Mouse (Mus musculus) liver, embryonic 16.5 days (tissue): ENCODE measurements around the gene Ip6k2. TPM values are rescaled to one million over a fixed set of nuclear protein-coding genes. Genes with fewer than 3 reads are reported as not detected.

Source experiments
- ATAC-seq: fragments of 200-750 bp; cut with Nextera tagmentation; 2 replicates; pipeline ENCODE4 v1.8.0; 2017; ENCODE audit warnings: low read depth, mild to moderate bottlenecking, moderate number of reproducible peaks, moderate library complexity
- H3K27ac ChIP-seq: fragments of 300-500 bp; sonication (generic); 2 replicates; pipeline ENCODE4 v1.5.1; 2014; ENCODE audit warnings: mild to moderate bottlenecking, low read length
- H3K27me3 ChIP-seq: fragments of 300-500 bp; sonication (generic); 2 replicates; pipeline ENCODE4 v1.6.1; 2014; ENCODE audit warnings: low read depth, low read length, mixed read lengths; ENCODE audit not compliant: control insufficient read depth, insufficient read depth
- H3K36me3 ChIP-seq: fragments of 300-500 bp; sonication (generic); 2 replicates; pipeline ENCODE4 v1.6.1; 2014; ENCODE audit warnings: mild to moderate bottlenecking; ENCODE audit not compliant: control insufficient read depth, insufficient read depth
- H3K4me1 ChIP-seq: fragments of 300-500 bp; sonication (generic); 2 replicates; pipeline ENCODE4 v1.6.1; 2014; ENCODE audit warnings: low read depth, low read length, mixed read lengths; ENCODE audit not compliant: control insufficient read depth
- H3K4me2 ChIP-seq: fragments of 300-500 bp; sonication (generic); 2 replicates; pipeline ENCODE4 v1.6.1; 2014; ENCODE audit warnings: low read depth, low read length, mixed read lengths
- H3K4me3 ChIP-seq: fragments of 300-500 bp; sonication (generic); 2 replicates; pipeline ENCODE4 v1.5.1; 2014; ENCODE audit warnings: low read depth, mild to moderate bottlenecking, low read length
- H3K9ac ChIP-seq: fragments of 300-500 bp; sonication (generic); 2 replicates; pipeline ENCODE4 v1.6.1; 2014; ENCODE audit warnings: low read depth, low read length
- H3K9me3 ChIP-seq: fragments of 300-500 bp; sonication (generic); replicated peaks from 2 replicates; pipeline ENCODE4 v1.6.1; 2016; ENCODE audit warnings: low read length; ENCODE audit not compliant: control insufficient read depth
- WGBS: fragments of 180-500 bp; shearing (Covaris S2); extraction: QIAGEN DNeasy Blood & Tissue Kit; methylation state at CpG from one replicate; pipeline ENCODE4 v1.1.7; 2014; ENCODE audit not compliant: insufficient replicate concordance; 5-methylcytosine and 5-hydroxymethylcytosine counted together
- polyA plus RNA-seq: library from polyadenylated mRNA; unstranded; fragments of >200 nt; fragmentation: Nextera tagmentation; extraction: Ambion mirVana; gene quantifications from 2 replicates; pipeline ENCODE4 v1.2.1, GENCODE M21; 2015

Gene Ip6k2
- polyA plus RNA-seq, 1 experiment from 2014 or later: 13.6 TPM

DNA sequence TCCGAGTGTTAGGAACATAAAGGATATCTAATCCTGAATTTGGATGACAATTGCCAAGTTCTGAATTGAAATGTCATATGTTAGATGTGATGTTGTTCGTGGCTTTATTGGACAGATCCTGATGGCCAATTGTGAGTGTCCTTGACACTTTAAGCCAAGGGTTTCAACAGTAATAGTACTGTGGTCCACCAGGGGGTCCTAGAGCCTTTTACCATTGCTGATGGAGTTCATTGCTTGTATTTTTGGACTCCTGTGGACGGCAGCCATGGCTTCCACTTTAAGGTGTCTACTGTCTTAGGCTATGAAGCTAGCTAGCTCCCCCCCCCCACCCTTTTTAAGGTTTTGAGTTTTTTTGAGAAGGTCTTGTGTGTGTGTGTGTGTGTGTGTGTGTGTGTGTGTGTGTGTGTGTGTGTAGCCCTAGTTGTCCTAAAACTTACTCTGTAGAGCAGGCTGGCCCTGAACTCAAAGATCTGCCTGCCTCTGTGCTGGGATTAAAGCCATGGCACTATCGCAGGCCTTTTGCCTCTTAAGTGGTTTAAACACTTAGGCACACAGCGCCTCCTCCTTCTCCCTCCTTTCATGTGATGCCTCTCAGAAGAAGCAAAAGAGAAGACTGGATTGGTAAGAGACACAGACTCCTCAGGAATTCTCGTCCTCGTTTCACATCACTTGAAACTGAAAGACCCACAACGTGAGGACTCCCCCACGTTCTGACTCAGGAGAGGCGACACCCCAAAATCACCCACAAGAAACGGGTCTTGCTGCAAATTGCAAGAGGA is 31.3 kb upstream of the Ip6k2 start:
- no peak overlapping the region for H3K27ac ChIP-seq
- WGBS: 72% methylated on average over 11 of the region's 11 CpGs
- ATAC-seq: no peak
- H3K4me2 ChIP-seq: no peak overlapping the region
- H3K36me3 ChIP-seq: no peaks in the 10 kb centered on the region
- H3K9me3 ChIP-seq: no peaks in the 10 kb centered on the region
- H3K4me1 ChIP-seq: peaks cover 8% of the 10 kb centered on the region
- H3K4me3 ChIP-seq: no peak overlapping the region
- H3K27me3 ChIP-seq: no peaks in the 10 kb centered on the region
- no peak overlapping the region for H3K9ac ChIP-seq

DNA sequence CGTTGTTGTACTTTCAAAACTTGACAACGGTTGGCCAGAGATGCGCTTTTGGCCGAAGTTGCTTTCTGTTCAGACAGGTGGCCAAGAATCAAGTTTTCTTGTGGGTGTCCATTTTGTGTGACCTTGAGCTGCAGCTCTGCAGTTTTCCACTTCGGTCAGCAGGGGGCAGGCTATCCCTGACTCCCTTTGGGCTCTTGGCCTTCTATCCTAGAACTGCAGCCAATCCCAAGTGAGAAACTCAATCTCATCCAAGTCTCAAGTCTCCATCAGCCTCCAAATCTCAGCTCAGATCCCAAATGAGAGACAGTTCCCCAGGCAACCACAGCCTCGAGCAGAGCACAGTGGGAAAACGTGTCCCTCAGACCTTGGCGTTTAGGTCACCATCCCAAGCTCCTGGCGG is 30.3 kb upstream of the Ip6k2 start:
- Histone ChIP-seq H3K27ac (no peak overlapping the region), H3K27me3 (no peaks in the 10 kb centered on the region), H3K4me3 (no peak overlapping the region), H3K4me2 (no peak overlapping the region), H3K9me3 (no peaks in the 10 kb centered on the region), H3K9ac (no peak overlapping the region), H3K4me1 (peaks cover under 1% of the 10 kb centered on the region; the same call in 1 of the 2 replicates), H3K36me3 (no peaks in the 10 kb centered on the region)
- ATAC-seq: no peak
- WGBS: 61% methylated on average over 9 of the region's 9 CpGs

DNA sequence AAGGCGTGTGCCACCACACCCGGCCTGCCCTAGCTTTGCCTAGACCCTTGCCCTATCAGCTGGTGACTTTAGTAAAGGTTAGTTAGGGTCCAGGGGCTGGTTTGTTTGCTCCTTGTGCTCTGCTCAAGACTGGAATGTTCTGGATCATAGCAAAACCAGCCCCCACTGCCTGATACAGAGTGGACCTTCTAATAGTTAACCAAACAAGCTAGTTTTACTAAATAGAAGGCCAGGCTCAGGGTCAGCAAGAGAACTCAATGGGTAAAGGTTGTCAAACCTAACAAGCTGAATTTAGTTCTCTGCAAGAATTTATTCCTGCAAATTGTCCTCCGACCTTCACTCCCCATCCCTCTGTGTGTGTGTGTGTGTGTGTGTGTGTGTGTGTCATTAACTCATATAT is 29.6 kb upstream of the Ip6k2 start:
- H3K9ac ChIP-seq: no peak overlapping the region
- H3K27ac ChIP-seq: no peak overlapping the region
- no peak overlapping the region for H3K4me2 ChIP-seq
- no peak overlapping the region for H3K4me3 ChIP-seq
- H3K36me3 ChIP-seq: no peaks in the 10 kb centered on the region
- ATAC-seq: no peak
- no peaks in the 10 kb centered on the region for H3K27me3 ChIP-seq
- no peaks in the 10 kb centered on the region for H3K9me3 ChIP-seq
- WGBS: 68% methylated on average over 3 of the region's 3 CpGs
- H3K4me1 ChIP-seq: no peaks in the 10 kb centered on the region

DNA sequence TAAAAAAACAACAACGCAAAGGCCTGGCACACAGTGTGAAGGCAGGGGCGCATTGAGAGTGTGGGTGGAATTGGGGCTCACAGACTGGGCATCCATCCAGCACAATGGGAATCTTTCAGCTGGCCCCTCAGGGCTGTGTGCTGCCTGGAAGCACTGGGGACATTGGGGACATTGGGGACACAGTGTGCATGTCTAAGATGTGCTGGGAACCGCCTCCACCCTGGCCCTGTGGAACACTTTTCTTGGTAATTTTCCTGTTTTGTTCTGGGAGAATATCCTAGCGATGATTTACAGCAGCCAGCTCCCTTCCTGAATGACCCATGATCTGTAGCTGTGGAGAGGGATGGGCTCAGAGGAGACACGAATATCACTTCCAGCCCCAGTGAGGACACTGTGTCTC is 29.2 kb upstream of the Ip6k2 start:
- 74% methylated on average over 5 of the region's 5 CpGs for WGBS
- H3K4me2 ChIP-seq: no peak overlapping the region
- ATAC-seq: no peak

DNA sequence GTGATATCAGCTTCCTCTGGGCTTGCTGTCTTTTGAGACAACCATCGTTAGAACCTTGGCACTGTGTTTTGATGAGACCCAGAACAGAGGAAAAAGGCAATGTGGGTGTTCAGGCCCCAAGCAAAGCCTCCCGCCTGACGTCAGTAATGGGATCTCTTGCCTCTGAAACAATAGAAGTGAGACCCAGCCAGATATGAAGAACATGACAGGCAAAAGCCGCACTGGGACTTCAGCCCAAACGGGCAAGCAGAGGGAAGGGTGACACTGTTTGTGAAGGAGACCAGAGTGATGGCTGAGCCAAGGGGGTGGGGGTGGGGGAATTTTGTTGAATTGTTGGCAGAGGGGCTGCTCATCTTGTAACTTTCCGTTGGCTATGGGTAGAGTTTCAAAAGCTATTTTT is 26.2 kb upstream of the Ip6k2 start:
- Histone ChIP-seq H3K27ac (no peak overlapping the region), H3K9me3 (no peaks in the 10 kb centered on the region), H3K4me3 (no peak overlapping the region), H3K4me2 (no peak overlapping the region), H3K9ac (no peak overlapping the region), H3K27me3 (no peaks in the 10 kb centered on the region), H3K4me1 (no peaks in the 10 kb centered on the region), H3K36me3 (no peaks in the 10 kb centered on the region)
- no peak for ATAC-seq
- 57% methylated on average over 6 of the region's 6 CpGs for WGBS

More for the DNA sequence above, 29.2 kb upstream of the Ip6k2 start:
- Histone ChIP-seq H3K4me3 (no peak overlapping the region), H3K27ac (no peak overlapping the region), H3K36me3 (no peaks in the 10 kb centered on the region), H3K27me3 (no peaks in the 10 kb centered on the region), H3K9me3 (no peaks in the 10 kb centered on the region), H3K4me1 (no peaks in the 10 kb centered on the region), H3K9ac (no peak overlapping the region)

DNA sequence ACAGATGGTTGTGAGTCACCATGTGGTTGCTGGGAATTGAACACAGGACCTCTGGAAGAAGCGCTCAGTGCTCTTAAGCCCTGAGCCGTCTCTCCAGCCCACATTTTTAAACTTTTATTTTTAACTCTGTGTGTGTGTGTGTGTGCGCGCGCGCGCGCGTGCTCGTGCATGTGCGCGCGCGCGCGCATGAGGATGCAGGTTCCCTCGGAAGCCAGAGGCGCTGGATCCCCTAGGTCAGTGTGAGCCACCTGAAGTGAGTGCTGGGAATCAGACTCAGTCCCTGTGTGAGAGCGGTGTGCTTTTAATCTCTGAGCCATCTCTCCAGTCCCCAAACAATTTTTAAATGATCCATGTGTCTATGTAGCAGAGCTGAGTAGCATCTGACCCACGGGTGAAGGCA is 24.5 kb upstream of the Ip6k2 start:
- H3K36me3 ChIP-seq: no peaks in the 10 kb centered on the region
- no peak for ATAC-seq
- no peak overlapping the region for H3K4me3 ChIP-seq
- no peak overlapping the region for H3K9ac ChIP-seq
- H3K9me3 ChIP-seq: no peaks in the 10 kb centered on the region
- H3K27me3 ChIP-seq: no peaks in the 10 kb centered on the region
- H3K4me2 ChIP-seq: no peak overlapping the region
- H3K4me1 ChIP-seq: no peaks in the 10 kb centered on the region
- no peak overlapping the region for H3K27ac ChIP-seq
- 92% methylated on average over 20 of the region's 20 CpGs for WGBS

DNA sequence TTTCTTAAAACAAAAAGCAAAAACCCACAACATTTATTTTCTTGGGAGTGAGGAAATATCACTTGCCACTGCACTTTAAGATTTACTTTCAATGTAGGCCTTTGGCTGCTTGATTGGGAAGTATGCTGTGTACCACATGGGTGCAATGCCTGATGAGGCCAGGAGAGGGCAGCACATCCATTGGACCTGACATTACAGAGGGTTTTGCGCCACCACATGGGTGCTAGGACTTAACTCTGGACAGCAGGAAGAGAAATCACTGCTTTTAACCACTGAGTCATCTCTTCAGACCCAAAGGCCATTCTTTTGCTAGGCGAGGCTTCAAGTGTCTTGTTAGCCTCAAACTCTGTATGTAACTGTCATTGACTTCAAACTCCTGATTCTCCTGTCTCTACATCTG is 23.8 kb upstream of the Ip6k2 start:
- H3K4me3 ChIP-seq: no peak overlapping the region
- no peak for ATAC-seq
- H3K4me1 ChIP-seq: no peaks in the 10 kb centered on the region
- WGBS: 68% methylated on average over 2 of the region's 2 CpGs
- no peak overlapping the region for H3K27ac ChIP-seq
- H3K9me3 ChIP-seq: no peaks in the 10 kb centered on the region
- H3K27me3 ChIP-seq: no peaks in the 10 kb centered on the region
- H3K36me3 ChIP-seq: no peaks in the 10 kb centered on the region
- no peak overlapping the region for H3K9ac ChIP-seq
- H3K4me2 ChIP-seq: no peak overlapping the region

DNA sequence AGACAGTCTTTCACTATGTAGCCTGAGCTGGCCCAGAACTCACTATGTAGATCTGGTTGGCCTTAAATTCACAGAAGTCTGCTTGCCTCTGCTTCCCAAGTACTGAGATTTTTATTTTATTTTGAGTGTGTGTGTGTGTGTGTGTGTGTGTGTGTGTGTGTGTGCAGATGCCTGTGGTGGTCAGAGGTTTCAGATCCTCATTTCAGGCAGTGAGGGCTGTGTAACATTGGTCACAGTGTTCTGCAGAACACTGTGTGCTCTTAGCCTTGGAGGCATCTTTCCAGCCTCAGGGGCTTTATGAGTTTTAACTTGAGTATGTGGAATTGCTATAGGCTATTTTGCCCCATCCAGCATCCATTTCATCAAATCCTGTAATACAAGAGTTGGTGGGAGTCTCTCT is 22.0 kb upstream of the Ip6k2 start:
- H3K4me1 ChIP-seq: no peaks in the 10 kb centered on the region; the same call in 1 of the 2 replicates
- no peak for ATAC-seq

DNA sequence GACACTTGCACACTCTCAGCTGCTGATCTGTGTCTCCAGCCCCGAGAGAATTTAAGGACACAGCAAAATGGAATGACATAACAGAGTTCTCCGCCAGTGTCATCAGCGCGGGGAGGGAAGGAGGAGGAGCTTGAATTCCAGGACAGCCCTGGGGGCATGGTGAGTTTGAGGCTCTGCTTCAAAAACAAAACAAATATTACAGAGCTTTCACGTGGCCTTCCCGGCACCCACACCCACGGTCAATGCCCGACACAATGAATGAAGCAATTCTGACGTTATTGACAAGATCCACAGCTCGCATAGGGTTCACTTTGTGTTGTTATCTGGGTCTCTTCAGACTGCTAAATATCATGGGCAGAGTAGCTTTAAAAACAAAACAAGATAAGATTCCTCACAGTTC is 18.6 kb upstream of the Ip6k2 start:
- no peak overlapping the region for H3K4me2 ChIP-seq
- H3K4me1 ChIP-seq: no peaks in the 10 kb centered on the region; the same call in 1 of the 2 replicates
- no peak for ATAC-seq
- H3K4me3 ChIP-seq: no peak overlapping the region
- H3K9ac ChIP-seq: no peak overlapping the region
- 44% methylated on average over 10 of the region's 10 CpGs for WGBS
- H3K27me3 ChIP-seq: no peaks in the 10 kb centered on the region
- no peaks in the 10 kb centered on the region for H3K36me3 ChIP-seq
- no peak overlapping the region for H3K27ac ChIP-seq
- H3K9me3 ChIP-seq: no peaks in the 10 kb centered on the region

More for the DNA sequence above, 22.0 kb upstream of the Ip6k2 start:
- H3K4me2 ChIP-seq: no peak overlapping the region
- H3K9me3 ChIP-seq: no peaks in the 10 kb centered on the region
- H3K27me3 ChIP-seq: no peaks in the 10 kb centered on the region
- no peak overlapping the region for H3K9ac ChIP-seq
- H3K36me3 ChIP-seq: no peaks in the 10 kb centered on the region
- H3K4me3 ChIP-seq: no peak overlapping the region
- H3K27ac ChIP-seq: no peak overlapping the region
